ENCODE assay signal across 22 mouse cellular contexts in the genomic region with DNA sequence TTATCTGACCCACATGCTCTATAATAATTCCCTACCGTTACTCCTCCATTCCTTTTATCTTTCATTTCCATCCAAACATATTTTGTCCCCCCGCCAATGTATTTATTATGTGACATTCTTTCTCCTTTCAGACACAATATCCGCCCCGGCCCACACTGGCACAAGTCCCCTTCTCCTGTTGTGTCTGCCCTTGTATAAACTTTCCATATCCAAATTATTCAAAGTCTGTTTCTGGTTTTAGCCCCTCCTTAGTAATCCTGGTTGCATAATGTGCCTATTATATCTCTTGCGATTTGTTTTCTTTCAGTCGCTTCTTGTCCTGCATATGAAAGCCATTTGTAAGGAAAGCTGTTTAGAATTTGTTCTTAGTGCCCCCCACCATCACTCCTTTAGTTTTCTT.
A peak's percentile ranks its signal among the peaks of the same experiment; 100 is the strongest.
DNase-seq lines count a peak whose midpoint lies in the region; ATAC-seq and TF ChIP-seq lines count a peak whose summit lies in the region.
"Had no signal": no experiment of that assay in that cellular context is flagged by ENCODE, and none has a peak within 500 bp of the region (broad histone marks: within the 10 kb centered on the region; RNA-seq: fewer than 3 reads in every experiment).

No protein-coding gene starts in this region.

- DNase-seq in lung, postnatal 0 days (ENCODE audit: low spot score) = no peak
- DNase-seq in embryo, embryonic 11 days = no peak
- DNase-seq: adrenal gland, adult 2 months; cerebellum, adult 2 months; cerebellum, postnatal 36 days; heart, postnatal 10 days; kidney, adult 2 months; kidney, postnatal 10 days; left cerebral cortex, postnatal 4 days; thymus, adult 18-20 months; thymus, postnatal 4 days had no signal

- H3K36me3 ChIP-seq in hindbrain, embryonic 15.5 days = no peaks in the 10 kb centered on the region
- H3K36me3 ChIP-seq in hindbrain, embryonic 12.5 days = no peaks in the 10 kb centered on the region
- no peaks in the 10 kb centered on the region for H3K36me3 ChIP-seq in lung, embryonic 15.5 days
- no peaks in the 10 kb centered on the region for H3K36me3 ChIP-seq in lung, postnatal 0 days (ENCODE audit: insufficient read depth, low read length)
- no peaks in the 10 kb centered on the region for H3K36me3 ChIP-seq in embryonic facial prominence, embryonic 12.5 days
- no peaks in the 10 kb centered on the region for H3K36me3 ChIP-seq in embryonic facial prominence, embryonic 13.5 days
- H3K36me3 ChIP-seq: liver, embryonic 12.5 days; stomach, embryonic 15.5 days had no signal

- no peak overlapping the region for H3K27ac ChIP-seq in hindbrain, embryonic 15.5 days (replicated peaks)
- H3K27ac ChIP-seq in hindbrain, embryonic 12.5 days = no peak overlapping the region
- peak overlapping the region; percentile 38; the same call in 1 of the 2 replicates for H3K27ac ChIP-seq in lung, embryonic 15.5 days
- no peak overlapping the region for H3K27ac ChIP-seq in lung, postnatal 0 days (ENCODE audit: low read length)
- H3K27ac ChIP-seq in embryonic facial prominence, embryonic 12.5 days = peak overlapping the region; percentile 65; the same call in 1 of the 2 replicates
- H3K27ac ChIP-seq in embryonic facial prominence, embryonic 13.5 days = peak overlapping the region; percentile 65
- H3K27ac ChIP-seq: liver, embryonic 12.5 days; macrophage; stomach, embryonic 15.5 days had no signal

- H3K4me2 ChIP-seq in hindbrain, embryonic 15.5 days = 0 out of 2 replicates have a peak overlapping the region, but pooled peaks have one; percentile 15
- no peak overlapping the region for H3K4me2 ChIP-seq in hindbrain, embryonic 12.5 days (replicated peaks)
- 0 out of 2 replicates have a peak overlapping the region, but pooled peaks have one; percentile 0 for H3K4me2 ChIP-seq in lung, embryonic 15.5 days
- H3K4me2 ChIP-seq in lung, postnatal 0 days (replicated peaks; ENCODE audit: low read depth, low read length) = no peak overlapping the region
- no peak overlapping the region for H3K4me2 ChIP-seq in embryonic facial prominence, embryonic 12.5 days (replicated peaks)
- peak overlapping the region; percentile 44 for H3K4me2 ChIP-seq in embryonic facial prominence, embryonic 13.5 days
- H3K4me2 ChIP-seq: heart, embryonic 11.5 days; liver, embryonic 12.5 days; midbrain, embryonic 11.5 days; stomach, embryonic 15.5 days had no signal

- no peaks in the 10 kb centered on the region for H3K9me3 ChIP-seq in hindbrain, embryonic 15.5 days
- no peaks in the 10 kb centered on the region for H3K9me3 ChIP-seq in hindbrain, embryonic 12.5 days (replicated peaks)
- H3K9me3 ChIP-seq in lung, embryonic 15.5 days = no peaks in the 10 kb centered on the region
- H3K9me3 ChIP-seq in lung, postnatal 0 days (ENCODE audit: low read length) = no peaks in the 10 kb centered on the region
- H3K9me3 ChIP-seq in embryonic facial prominence, embryonic 12.5 days = no peaks in the 10 kb centered on the region
- H3K9me3 ChIP-seq in embryonic facial prominence, embryonic 13.5 days = no peaks in the 10 kb centered on the region
- H3K9me3 ChIP-seq: liver, embryonic 12.5 days; stomach, embryonic 15.5 days had no signal

- no peak overlapping the region for H3K4me3 ChIP-seq in hindbrain, embryonic 15.5 days
- no peak overlapping the region for H3K4me3 ChIP-seq in hindbrain, embryonic 12.5 days
- no peak overlapping the region for H3K4me3 ChIP-seq in lung, embryonic 15.5 days
- no peak overlapping the region for H3K4me3 ChIP-seq in lung, postnatal 0 days (ENCODE audit: low read depth, low read length)
- no peak overlapping the region for H3K4me3 ChIP-seq in embryonic facial prominence, embryonic 12.5 days
- H3K4me3 ChIP-seq in embryonic facial prominence, embryonic 13.5 days = peak overlapping the region; percentile 18; the same call in 1 of the 2 replicates
- H3K4me3 ChIP-seq: liver, embryonic 12.5 days; stomach, embryonic 15.5 days had no signal

- H3K27me3 ChIP-seq in hindbrain, embryonic 15.5 days = no peaks in the 10 kb centered on the region
- H3K27me3 ChIP-seq in hindbrain, embryonic 12.5 days = no peaks in the 10 kb centered on the region
- H3K27me3 ChIP-seq in lung, embryonic 15.5 days = no peaks in the 10 kb centered on the region
- H3K27me3 ChIP-seq in lung, postnatal 0 days (replicated peaks; ENCODE audit: insufficient read depth, low read length) = no peaks in the 10 kb centered on the region
- no peaks in the 10 kb centered on the region for H3K27me3 ChIP-seq in embryonic facial prominence, embryonic 12.5 days
- 0 out of 2 replicates have a peak, but pooled peaks cover 3% of the 10 kb centered on the region for H3K27me3 ChIP-seq in embryonic facial prominence, embryonic 13.5 days
- H3K27me3 ChIP-seq: liver, embryonic 12.5 days; stomach, embryonic 15.5 days had no signal

- H3K4me1 ChIP-seq in hindbrain, embryonic 15.5 days (replicated peaks) = 0 out of 2 replicates have a peak, but pooled peaks cover 4% of the 10 kb centered on the region
- peaks cover 5% of the 10 kb centered on the region for H3K4me1 ChIP-seq in hindbrain, embryonic 12.5 days
- H3K4me1 ChIP-seq in lung, embryonic 15.5 days = no peaks in the 10 kb centered on the region
- no peaks in the 10 kb centered on the region for H3K4me1 ChIP-seq in lung, postnatal 0 days (ENCODE audit: insufficient read depth, low read depth, low read length)
- H3K4me1 ChIP-seq in embryonic facial prominence, embryonic 12.5 days = peaks cover 10% of the 10 kb centered on the region; the same call in 1 of the 2 replicates
- H3K4me1 ChIP-seq in embryonic facial prominence, embryonic 13.5 days = peaks cover 13% of the 10 kb centered on the region
- H3K4me1 ChIP-seq: liver, embryonic 12.5 days; stomach, embryonic 15.5 days had no signal

- no peak for ATAC-seq in hindbrain, embryonic 15.5 days (ENCODE audit: low FRiP score, low read depth)
- no peak for ATAC-seq in hindbrain, embryonic 12.5 days (ENCODE audit: low FRiP score)
- ATAC-seq in lung, embryonic 15.5 days (ENCODE audit: borderline replicate concordance, extremely low read depth, low FRiP score, low TSS enrichment) = peak; percentile 39; the same call in 1 of the 2 replicates
- no peak for ATAC-seq in lung, postnatal 0 days
- no peak for ATAC-seq in embryonic facial prominence, embryonic 12.5 days (ENCODE audit: insufficient number of reproducible peaks, insufficient read depth, low FRiP score, low TSS enrichment)
- no peak for ATAC-seq in embryonic facial prominence, embryonic 13.5 days (ENCODE audit: insufficient number of reproducible peaks, insufficient read depth, low FRiP score, low TSS enrichment, low read depth)
- ATAC-seq: inflammation-experienced regulatory T-cells, adult 6 months; liver, embryonic 12.5 days had no signal

- TF ChIP-seq EP300 in lung, postnatal 0 days (IDR thresholded peaks at IDR 0.05) = no peak

- no peak for TF ChIP-seq CTCF in lung, postnatal 0 days (IDR thresholded peaks at IDR 0.05)

- 47% methylated on average over 6 of the region's 6 CpGs for WGBS in hindbrain, embryonic 15.5 days
- WGBS in hindbrain, embryonic 12.5 days = 61% methylated on average over 6 of the region's 6 CpGs
- WGBS in lung, embryonic 15.5 days = 49% methylated on average over 6 of the region's 6 CpGs
- 57% methylated on average over 6 of the region's 6 CpGs for WGBS in lung, postnatal 0 days
- 40% methylated on average over 6 of the region's 6 CpGs for WGBS in embryonic facial prominence, embryonic 12.5 days
- WGBS in embryonic facial prominence, embryonic 13.5 days = 27% methylated on average over 6 of the region's 6 CpGs

- H3K9ac ChIP-seq in hindbrain, embryonic 15.5 days = no peak overlapping the region
- H3K9ac ChIP-seq in hindbrain, embryonic 12.5 days = no peak overlapping the region
- no peak overlapping the region for H3K9ac ChIP-seq in lung, embryonic 15.5 days
- no peak overlapping the region for H3K9ac ChIP-seq in lung, postnatal 0 days (replicated peaks; ENCODE audit: low read depth)
- no peak overlapping the region for H3K9ac ChIP-seq in embryonic facial prominence, embryonic 12.5 days
- no peak overlapping the region for H3K9ac ChIP-seq in embryonic facial prominence, embryonic 13.5 days
- H3K9ac ChIP-seq: liver, embryonic 12.5 days; stomach, embryonic 15.5 days had no signal

Comparison
In these comparisons a context has a peak if more than half of its experiments do, and no peak if none do; other contexts are left out.
1. H3K27ac ChIP-seq: peak in lung, embryonic 15.5 days (single experiment), embryonic facial prominence, embryonic 12.5 days (single experiment) and embryonic facial prominence, embryonic 13.5 days (single experiment); none in hindbrain, embryonic 15.5 days (single experiment), hindbrain, embryonic 12.5 days (single experiment) and lung, postnatal 0 days (single experiment).
2. H3K4me2 ChIP-seq: peak in hindbrain, embryonic 15.5 days (single experiment), lung, embryonic 15.5 days (single experiment) and embryonic facial prominence, embryonic 13.5 days (single experiment); none in hindbrain, embryonic 12.5 days (single experiment), lung, postnatal 0 days (single experiment) and embryonic facial prominence, embryonic 12.5 days (single experiment).